Mouse (Mus musculus): ENCODE results near the gene Foxo3.

Foxo3 gene

DNA sequence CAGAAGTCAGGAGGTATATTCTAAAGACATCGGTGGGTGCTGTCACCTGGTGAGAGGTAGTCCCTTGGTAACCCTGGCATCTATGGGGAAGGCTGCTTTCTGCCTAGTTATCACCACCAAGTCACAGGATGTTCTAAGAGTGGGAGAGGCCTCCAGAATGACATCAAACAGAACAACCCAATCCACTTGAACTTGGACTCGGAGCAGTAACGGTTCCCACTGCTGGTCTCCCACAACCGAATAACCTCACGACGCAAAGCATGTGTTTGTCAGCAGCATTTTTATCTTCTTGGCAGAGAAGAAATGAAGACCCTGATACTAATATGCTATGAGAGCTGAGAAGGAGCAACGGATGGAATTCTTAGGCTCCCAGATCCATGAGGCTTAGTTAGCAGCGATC lies 87.5 kb downstream of the Foxo3 start:
- no peak for DNase-seq (ENCODE audit: inconsistent ontology term)

DNA sequence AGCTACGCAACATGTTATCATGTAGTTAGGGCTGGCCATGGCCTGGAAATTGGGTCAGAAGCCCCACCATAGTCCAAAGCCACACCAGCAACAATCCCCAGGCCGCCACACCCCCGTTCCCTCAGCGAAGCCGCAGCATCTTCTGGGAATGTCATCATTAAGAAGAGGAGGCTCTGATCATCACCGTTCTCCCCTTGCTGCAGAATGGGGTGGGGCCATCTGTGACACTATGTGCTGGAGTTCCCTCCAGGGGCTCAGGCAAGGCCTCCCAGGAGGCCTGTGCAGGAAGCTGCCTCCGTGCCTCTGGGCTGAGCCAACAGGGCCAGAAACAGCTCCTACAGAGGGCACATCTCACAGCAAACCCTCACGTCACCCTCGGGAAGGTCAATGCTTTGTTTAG lies 88.5 kb downstream of the Foxo3 start:
- DNase-seq (ENCODE audit: inconsistent ontology term), result no peak

GRCm38 (mm10) chr10:42186941-42187401 lies 89.6 kb downstream of the Foxo3 start:
- no peak for DNase-seq (ENCODE audit: inconsistent ontology term)

DNA sequence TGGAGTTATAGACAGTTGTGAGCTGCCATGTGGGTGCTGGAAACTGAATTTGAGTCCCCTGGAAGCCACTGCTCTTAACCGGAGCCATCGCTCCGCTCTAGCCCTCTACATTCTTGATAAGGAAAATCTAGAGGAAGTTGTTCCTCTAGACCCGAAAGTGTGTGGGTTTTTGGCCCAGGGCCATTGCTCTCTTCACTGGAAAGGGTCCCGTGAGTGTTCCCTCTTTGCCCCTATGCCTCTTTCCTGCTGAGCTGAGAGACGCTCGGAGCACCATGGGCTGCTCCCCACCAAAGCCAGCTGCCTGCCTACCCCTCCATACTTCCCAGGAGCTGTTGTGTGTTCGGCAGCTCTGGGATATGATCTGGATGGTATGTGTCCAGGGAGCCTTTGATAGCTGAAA lies 96.2 kb downstream of the Foxo3 start:
- no peak for DNase-seq (ENCODE audit: inconsistent ontology term)

GRCm38 (mm10) chr10:42178751-42179150 lies 97.8 kb downstream of the Foxo3 start:
- no peak for DNase-seq (ENCODE audit: inconsistent ontology term)

DNA sequence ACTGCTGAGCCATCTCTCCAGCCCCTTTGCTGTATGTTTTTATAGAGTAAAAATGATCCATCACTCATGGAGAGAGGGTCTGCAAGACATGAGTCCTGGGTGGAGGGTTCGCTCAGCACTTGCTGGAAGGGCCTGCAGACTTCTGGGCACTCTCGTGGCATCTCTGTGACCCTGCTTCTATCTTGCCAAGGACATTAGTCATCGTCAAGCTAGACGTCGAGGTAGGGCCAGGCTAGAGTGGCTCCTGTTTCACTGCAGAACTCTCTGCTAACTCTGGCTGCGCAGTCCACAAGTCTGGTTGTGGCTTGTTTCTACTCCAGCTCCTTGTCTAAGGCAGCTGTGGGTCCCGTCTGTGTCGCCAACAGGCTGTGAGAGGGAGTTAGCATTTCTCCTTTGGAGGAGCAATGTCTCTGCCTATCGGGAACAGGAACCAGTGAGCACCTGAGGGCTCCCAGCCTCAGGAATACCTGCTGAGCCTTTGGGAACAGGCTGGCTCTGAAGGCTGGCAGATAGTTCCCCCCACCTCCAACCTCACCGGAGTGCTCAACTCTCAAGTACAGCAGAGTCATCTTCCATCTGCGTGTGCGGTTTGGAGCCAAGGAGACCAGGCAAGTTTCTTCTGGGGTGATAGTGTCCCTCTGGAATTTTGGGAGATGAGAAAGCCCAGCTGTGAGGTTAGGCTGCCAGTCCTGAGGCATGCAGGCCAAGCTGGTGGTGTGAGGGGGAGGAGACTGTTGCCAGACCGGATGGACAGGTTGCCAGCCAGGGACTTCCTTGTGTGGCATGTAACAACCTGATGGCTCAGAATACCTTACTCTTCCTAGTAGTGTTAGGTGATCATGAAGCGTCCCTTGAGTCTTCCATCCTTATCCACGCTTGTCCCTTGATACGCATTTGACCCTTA lies 98.5 kb downstream of the Foxo3 start:
- no peak for DNase-seq (ENCODE audit: inconsistent ontology term)

GRCm38 (mm10) chr10:42174283-42174682 lies 102.3 kb downstream of the Foxo3 start:
- no peak for DNase-seq (ENCODE audit: inconsistent ontology term)

- peak; percentile 16 for DNase-seq (ENCODE audit: inconsistent ontology term)
These were observed 102.7 kb downstream of the Foxo3 start for GRCm38 (mm10) chr10:42173839-42174238.

GRCm38 (mm10) chr10:42170889-42171347 lies 105.6 kb downstream of the Foxo3 start:
- DNase-seq (ENCODE audit: inconsistent ontology term), result no peak

DNA sequence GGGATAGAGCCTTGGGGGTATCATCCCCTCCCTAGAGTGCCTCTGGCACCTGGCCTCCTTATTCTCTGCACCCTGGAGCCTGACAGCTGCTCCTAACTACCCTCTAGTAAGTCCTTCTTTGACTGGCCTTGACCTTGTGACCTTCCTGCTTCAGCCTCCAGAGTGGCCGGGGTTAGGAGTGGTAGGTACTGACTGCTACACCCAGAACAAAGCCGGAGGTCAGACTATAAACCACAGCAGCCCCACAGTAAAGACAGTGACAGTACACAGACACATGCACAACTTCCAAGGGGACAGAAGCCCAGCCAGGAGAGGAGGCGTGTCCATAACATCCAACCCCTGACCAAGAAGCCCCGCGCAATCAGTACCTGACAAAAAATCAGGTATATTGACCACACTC lies 106.4 kb downstream of the Foxo3 start:
- DNase-seq (ENCODE audit: inconsistent ontology term), result no peak

GRCm38 (mm10) chr10:42154727-42155126 lies 121.8 kb downstream of the Foxo3 start:
- no peak for DNase-seq (ENCODE audit: inconsistent ontology term)

GRCm38 (mm10) chr10:42152426-42153205 lies 123.9 kb downstream of the Foxo3 start:
- peak; percentile 62 for DNase-seq (ENCODE audit: inconsistent ontology term)

DNA sequence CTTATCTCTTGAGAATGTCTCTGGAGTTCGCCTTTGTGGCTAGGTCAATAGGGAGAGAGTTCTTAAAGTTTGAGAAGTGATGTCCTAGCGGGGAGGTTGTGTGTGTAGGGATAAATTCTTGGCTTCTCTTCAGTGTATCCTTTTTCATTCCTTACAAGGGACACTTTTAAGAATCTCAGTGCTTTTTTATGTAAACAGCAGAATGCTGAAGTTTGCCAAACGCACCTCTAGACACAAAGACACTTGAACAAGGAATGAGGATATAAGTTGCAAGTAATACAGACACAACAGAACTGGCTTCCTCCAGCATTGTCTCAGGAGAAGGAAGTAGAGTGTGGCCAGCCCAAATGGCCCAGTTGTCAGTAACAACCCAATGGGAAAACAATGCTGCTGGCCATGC lies 126.8 kb downstream of the Foxo3 start:
- DNase-seq (ENCODE audit: inconsistent ontology term), result no peak

DNA sequence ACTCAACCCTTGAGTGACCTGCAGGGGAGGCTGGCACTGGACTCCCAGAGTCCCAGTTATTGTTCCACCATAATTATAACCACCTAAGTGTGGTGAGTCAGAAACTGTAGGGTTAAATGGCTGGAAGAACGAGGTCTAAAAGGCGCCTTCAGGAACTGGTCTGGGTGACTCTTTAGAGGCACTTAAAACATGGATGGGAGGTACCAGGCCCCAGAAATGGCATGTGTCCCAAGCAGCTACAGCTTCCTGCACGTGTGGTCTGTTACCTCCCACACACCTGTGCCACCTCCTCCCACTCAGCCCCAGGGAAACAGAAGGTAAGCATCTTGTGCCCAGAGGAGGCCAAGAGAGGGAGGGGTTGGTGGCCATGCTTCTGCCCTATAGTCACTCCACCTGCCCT lies 128.2 kb downstream of the Foxo3 start:
- no peak for DNase-seq (ENCODE audit: inconsistent ontology term)

DNA sequence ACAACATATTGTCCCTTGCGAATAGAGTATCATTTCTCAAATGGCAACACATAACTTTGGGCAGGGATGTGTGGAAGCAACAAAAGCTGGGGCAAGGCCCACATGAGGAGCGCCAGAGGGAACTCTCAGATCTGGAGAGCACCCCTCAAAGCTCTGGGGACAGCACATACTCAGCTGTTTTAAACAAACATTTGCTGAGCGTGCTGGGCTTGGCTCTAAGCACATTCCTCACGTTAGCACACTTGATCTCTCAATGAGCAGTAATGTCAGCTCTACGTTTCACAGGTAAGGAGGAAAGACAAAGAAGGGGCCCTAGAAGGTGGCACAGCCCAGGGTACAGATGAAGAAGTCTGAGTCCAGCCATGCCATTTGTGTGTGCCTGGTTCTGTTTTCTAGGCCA lies 131.3 kb downstream of the Foxo3 start:
- no peak for DNase-seq (ENCODE audit: inconsistent ontology term)

GRCm38 (mm10) chr10:42144788-42145187 lies 131.8 kb downstream of the Foxo3 start:
- no peak for DNase-seq (ENCODE audit: inconsistent ontology term)

- no peak for DNase-seq (ENCODE audit: inconsistent ontology term)
These were observed 132.4 kb downstream of the Foxo3 start for GRCm38 (mm10) chr10:42144176-42144575.

GRCm38 (mm10) chr10:42142791-42143190 lies 133.8 kb downstream of the Foxo3 start:
- no peak for DNase-seq (ENCODE audit: inconsistent ontology term)

- DNase-seq (ENCODE audit: inconsistent ontology term), result no peak
These were observed 134.5 kb downstream of the Foxo3 start for GRCm38 (mm10) chr10:42142081-42142480.

DNA sequence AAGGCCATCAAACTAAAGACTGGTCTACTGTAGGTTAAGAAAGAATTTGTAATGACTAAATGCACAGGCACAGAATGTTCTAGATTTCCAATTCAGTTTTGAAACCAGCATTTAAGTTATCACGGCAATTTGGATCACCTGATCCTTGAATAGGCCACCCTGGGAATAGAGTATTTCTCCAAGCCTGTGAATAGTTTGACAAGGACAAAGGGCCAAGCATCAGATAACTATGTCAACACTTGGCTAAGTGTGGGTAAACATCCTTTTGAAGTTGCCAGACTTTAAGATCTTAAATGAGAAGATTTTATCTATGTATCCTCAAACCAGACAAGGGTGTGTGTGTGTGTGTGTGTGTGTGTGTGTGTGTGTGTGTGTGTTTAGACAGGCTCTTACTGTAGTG lies 136.8 kb downstream of the Foxo3 start:
- no peak for DNase-seq (ENCODE audit: inconsistent ontology term)

DNA sequence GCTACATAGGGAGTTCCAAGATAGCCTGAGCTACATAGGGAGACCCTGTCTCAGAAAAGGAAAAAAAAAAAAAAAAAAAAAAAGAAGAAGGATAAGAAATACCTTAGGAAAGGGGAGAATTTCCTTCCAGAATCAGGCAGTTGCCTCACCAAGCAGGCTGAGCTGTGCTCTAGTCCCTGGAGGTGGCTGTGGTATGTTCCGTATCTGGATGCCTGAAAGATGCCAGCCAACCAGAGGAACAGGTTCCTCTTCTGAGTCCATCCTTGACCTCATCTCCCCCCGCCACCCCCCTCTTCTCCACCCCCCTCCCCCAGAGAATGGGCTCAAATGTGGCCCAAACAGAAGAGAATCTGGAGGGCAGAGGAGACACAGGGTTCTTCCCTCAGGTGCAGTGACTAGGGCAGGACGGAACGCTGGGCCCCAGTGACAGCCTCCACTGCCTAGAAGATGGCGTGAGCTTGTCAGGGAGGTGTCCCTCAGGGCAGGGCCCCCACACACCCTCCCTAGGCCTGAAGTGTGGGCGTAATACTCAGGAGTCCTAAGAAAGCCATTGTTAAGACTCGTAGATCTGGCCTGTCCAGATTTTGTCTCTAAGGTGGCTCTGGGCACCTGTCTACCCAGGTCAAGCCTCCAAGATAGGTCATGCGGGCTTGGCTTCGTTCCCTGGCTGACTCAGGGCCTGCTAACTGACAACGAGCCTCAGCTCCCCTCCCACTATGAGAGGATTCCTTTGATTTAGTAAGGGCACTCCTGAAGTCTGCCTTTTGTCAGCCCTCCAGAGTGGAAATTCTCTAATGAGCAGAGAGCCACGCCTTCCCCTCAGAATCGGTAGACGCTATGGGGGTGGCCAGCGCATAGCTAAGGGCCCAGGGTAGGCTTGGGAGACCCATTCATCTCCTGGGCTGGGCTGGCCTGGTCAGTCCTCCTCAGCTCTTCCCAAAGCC lies 141.5 kb downstream of the Foxo3 start:
- DNase-seq (ENCODE audit: inconsistent ontology term), result no peak

Measured in Muller cell, postnatal 12 days (primary cell).